Mouse (Mus musculus) liver, postnatal 0 days (tissue): ENCODE measurements at regions not wholly inside any gene's neighbourhood (a gene's known extent, or its start where the extent isn't known, plus 50 kb on each side); places are given as distances from the start of the nearest gene placed in this dataset.

Experiments
- CTCF ChIP-seq: sonication (generic); IDR thresholded peaks from 2 replicates; pipeline ENCODE4 v1.5.1; 2016; ENCODE audit warnings: antibody characterized with exemption, low read depth
- EP300 ChIP-seq: IDR thresholded peaks from 2 replicates; pipeline ENCODE4 v1.6.1; 2016; ENCODE audit warnings: antibody characterized with exemption, low read depth, mild to moderate bottlenecking

DNA sequence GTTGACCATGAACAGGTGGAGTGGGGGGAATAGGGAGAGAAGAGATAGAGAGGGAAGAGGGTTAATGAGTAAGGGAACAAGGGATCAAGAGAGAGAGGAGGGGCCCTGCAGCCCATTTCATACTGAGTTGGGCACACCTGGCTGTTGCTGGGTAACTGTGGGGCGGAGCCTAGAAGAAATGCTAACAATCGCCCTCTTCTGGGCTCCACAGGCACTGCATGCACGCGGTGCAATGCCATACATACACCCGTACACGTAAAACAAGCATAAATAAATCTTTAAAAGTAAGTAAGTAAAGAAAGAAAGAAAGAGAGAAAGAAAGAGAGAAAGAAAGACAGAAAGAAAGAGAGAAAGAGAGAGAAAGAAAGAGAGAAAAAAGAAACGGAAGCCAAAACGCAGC is 106.5 kb upstream of the Rxfp2 start:
- no peak for TF ChIP-seq EP300
- TF ChIP-seq CTCF, result no peak
